Mouse (Mus musculus): ENCODE data around the gene Rcc2.
A peak's percentile ranks its signal among the peaks of the same experiment; 100 is the strongest.

Gene Rcc2

DNA sequence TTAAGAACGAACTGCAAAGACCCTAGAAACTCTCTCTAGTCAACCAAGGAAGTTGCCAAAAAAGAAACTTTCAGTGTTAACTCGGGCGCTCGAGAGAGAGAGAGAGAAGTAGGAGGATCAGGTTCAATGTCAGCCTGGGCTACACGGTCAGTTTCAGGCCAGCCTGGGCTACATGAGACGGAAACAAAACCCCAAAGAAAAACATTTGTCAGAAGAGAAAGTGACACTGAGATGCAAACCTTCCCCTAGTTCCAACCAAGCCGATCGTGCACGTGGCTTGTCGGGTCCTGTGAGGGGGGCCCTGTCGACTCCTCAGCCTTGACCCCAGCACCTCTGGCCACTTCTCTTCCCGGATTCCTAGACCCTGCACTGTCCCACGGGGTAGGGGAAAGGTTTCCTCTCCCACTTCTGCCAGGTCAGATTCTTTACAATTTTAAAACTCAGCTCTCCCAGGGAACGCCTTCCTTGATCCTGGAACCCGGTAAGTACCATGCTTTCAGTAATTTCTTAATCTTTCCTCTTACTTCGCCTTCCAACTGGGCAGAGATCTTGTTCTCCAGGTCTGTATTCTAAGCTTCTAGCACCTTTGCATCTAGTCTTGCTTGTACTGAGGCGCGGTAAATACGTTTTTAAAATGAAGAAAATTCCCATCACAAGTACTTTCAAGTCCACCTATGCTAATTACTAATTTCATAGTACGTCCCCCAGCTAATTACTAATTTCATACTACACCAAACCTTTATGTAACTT, at the start of gene Rcc2:
Rcc2 (plus strand) TSS at position 273 of the 750 bp plus-strand sequence.
- DNase-seq, result no peak

DNA sequence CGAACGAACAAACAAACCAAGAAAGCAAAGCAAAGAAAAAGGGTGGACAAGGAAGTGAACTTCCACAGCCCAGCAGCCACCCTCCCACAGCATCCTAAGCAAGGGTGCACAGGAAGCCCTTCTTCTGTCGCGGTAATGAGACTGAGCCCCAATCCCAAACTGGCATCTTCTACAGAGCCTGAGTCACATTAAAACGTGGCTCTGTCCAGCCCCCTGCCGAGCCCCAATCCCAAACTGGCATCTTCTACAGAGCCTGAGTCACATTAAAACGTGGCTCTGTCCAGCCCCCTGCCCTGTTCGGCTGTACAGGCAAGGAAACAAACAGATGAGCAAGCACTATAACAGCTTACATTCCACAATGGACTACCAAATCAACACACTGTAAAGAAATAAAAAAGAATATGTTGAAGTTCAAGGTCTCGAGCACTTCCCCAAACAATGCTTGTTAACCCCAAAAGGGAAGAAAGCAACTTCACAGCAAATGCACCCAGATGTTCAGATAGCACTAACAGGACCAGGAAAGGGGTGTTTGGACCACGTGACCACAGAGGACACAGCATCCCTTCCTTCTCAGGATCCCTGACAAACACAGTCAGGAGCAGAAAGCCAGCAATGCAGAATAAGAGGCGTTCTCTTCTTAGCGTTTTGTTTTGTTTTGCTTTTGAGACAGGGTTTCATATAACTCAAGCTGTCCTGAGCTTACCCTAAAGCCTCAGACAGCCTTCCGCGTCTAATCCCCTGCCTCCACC, 46.3 kb upstream of the Rcc2 start:
- DNase-seq, result no peak

DNA sequence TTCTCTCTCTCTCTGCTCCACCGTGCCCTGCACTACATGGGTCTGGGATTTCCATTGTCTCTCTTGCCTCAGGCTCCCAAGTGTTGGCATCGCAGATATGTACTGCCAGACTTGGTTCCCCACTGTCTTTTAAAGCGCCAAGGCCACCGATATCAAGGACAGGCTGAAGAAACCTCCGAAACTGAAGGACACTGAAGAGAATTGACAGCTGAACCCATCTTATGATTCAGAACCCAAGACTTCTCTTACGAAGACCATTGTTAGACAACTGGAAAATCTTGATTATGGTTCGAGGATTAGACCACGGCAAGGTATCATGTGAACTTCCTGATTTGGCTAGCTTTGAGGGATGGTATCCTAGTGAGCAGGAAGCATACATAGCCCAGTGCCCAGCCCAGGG, 45.5 kb upstream of the Rcc2 start:
- DNase-seq, result no peak

DNA sequence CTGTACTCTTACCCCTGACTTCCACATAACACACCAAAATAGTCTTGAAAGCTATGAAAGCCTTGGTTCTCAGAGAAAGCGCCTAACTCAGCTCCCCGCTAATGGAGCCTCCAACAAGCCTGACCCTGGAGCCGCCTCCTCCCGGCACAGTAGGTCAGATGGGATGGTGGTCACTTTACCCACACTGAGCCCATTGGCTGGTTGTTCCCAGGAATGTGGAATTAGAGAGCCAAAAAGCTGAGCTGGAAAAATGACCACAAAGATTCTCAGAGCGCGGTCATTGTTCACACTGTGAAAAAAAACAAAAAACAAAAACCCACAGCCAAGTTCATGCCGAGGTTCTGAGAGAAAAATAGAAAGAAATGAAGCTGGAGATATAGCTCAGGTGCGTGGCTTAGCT, 43.8 kb upstream of the Rcc2 start:
- no peak for DNase-seq

DNA sequence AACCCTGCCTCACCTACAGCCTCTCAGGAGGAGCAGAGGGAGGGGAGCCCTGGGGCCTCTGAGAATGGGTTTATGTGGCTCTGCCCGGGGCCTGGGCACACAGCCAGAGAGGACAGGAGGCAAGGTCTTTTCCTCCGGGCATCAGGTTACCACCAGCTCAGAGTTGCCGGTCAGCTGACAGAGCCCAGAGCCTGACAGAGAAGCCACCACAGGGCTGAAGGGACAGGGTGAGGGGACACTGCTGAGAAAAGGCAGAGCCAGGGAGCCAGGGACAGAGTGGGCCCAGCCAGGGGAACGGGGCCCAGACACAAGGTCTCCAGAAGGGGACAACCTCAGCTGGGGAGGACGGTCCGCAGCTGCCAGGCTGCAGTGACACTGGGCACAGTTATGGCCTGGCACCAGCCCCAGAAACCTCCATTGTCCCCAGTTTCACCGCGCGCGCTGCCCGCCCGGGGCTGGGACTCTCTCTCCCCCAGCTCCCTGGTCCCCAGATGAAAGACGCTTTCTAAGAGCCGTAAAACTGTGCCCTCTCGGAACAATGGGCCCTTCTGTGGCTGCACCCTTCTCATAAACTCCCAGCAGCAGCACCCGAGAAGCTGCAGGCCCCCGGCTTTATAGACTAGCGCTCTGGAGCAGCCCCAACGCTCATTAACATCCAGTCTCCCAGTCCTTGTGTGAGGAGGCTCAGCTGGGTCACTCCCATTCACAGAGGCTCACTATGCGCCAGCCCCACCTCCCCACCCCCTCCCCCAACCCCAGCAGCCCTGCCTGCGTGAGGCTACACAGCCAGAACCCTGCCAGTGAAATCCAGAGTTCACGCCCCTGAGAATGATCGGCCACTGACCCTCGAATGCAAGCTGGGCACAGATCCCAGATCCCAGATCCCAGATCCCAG, 42.4 kb upstream of the Rcc2 start:
- DNase-seq, result peak; percentile 55 to 58

DNA sequence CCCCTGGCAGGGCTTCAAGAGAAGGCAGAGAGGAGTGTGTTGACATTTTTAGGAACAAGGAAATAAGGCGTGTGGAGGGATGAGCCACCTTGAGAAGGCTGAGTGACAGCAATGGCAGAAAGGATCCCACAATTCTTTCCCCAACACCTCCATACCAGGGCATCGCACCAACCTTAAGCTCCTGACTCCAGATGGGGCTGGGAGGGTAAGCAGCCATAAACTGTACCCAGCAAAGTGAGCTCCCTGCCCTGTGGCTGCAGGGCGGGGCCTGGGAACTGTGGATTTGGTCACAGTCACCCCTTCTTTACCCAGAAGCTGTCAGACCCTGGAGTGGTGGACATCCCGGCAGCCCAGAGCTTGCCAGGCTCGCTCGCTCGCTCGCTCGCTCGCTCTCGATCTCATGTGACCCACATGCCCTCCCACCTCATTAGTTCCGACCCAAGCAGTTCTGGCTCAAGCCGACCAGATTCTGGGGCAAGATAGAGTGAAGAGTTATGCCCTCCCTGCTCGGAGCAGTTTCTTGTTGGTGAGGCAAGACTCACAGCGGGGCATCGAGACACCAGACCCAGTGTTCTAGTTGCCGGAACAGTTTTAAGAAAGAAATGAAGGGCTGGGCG, 38.8 kb upstream of the Rcc2 start:
- DNase-seq, result no peak

DNA sequence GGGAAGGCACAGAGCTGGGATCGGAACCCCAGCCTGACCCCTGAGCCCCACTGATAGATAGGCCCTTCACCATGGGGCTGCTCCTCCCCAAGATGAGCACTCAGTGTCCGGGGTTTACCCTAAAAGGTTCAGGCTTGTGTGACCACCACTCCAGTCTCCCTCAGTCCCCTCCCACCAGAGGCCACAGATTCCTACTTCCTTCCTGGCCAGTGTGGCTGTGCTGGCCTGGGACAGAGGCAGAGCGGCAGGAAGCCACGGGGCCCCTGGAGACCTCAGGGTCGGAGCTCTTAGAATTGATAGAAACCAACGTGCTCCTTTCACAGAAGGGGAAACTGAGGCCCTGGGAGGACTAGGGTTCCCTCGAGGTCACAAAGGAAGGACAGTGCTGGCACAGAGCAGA, 37.9 kb upstream of the Rcc2 start:
- no peak for DNase-seq

DNA sequence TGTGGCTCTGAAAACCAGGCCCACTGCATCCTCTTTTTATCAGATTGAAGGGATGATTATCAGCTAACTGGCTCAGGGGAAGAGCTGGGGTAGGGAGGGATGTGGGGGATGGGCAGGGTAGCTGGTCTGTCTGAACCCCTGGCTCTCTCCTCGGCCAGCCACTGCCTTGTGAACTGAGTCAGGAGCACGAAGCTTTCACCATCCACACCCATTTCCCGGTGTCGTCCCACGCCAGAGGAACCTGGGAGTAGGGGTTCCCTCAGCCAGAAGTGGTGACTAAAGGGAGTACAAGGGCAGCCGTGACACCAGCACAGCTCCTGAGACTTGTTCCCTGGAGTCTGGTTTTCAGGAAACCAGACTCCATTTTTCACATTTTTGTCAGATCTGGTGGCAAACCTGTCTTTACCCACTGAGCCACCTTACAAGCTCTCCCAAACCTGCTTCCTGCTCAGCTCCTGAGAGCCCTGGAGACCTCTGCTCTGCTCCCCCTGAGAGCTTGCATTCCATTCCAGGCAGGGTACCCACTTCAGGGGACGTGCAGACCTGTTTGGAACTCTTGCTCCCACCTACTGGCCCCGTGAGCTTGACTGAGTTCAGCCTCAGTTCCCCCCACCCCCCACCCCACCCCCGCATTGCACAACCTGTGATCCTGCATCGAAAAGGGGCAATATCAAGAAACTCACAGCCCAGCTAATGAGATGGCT, 37.3 kb upstream of the Rcc2 start:
- DNase-seq, result no peak

DNA sequence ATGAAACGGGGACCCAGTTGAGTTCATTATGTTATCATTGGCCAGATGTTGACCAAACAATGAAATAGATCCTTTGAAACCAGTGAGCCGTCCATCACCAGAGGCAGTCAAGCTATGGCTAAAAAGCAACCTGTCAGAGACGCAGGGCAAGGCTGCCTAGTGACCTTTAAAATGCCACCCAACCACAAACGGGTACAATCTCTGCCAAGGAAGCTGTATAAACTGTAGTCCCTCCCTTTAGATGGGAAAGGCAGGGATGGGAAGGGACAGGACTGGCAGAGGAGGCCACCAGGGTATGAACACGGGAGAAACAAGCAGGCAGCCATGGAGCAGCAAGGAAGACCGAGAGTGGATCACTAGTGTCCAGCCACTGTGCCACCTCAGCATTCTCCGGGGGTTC, 35.3 kb upstream of the Rcc2 start:
- DNase-seq, result no peak

DNA sequence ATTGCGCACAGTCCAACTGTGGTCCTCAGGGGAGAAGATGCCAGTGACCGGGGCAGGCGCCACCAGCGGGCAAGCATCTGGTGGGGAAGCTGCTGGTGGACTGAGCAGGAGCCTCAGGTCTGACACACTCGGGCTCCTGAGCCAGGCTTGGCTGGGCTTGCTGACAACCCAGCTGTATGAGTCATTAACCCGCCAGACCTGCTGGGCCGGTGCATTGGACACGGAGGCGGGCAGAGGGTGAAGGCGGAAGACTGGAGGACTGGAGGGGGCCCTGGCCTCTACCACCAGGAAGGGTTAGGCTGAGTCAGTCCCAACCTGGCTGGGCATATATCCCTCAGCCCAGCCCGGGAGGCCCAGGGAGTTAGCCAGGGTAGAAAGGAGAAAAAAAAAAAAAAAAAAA, 34.6 kb upstream of the Rcc2 start, which contains the start of gene Arhgef10l:
Arhgef10l (minus strand) TSS at position 253 of the 400 bp plus-strand sequence.
- DNase-seq, result peak; percentile 62 to 71

DNA sequence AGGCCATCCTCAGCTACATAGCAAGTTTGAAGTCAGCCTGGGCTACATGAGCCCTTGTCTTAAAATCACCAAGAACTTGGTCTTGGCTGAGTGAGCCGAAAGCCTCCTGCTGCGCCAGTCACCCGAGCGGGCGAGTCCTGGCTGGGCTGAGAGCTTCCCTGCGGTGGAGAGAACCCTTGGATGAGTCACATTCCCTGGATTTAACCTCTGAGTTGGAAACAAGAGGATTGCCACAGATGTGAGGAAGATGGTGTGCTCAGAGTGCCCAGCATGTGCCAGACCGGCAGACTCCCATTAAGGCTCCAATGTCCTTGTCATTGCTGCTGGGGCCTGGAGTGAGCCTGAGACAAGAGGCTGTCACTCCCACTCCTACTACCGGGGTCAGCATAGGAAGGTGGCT, 32.5 kb upstream of the Rcc2 start:
- DNase-seq, result no peak

DNA sequence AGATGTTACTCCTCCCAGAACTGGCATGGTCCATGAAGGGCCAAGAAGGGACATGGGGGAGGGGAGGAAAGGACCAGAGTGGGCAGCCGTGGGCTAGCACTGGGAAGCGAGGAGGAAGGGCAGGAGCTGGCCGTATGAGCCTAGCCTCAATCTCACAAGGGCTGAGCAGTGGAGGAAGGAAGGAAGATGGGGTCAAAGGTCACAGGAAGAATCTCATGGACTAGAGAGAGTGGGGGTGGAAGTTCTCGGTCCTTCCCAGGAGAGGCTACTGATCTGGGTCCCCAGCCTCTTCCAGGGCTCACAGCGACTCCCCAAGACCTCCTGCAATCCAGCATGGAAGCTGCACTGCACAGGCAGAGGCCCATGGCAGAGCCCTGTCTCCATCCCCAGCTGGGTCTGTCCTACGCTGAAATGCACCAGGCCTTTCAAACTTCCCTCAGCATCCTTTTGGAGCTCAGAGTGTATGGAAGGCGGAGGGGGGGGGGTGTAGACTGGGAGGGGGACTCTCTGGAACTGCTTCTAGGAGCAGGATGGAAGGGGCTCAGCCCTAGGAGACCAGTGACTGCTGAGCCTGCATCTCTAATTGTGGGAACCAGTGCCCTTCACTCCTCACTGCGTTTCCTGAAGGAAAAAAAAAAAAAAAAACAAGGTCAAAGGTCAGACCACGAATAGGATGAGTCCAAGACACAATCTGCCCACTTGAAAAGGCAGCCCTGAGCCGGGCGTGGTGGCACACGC, 26.6 kb upstream of the Rcc2 start:
- no peak for DNase-seq

DNA sequence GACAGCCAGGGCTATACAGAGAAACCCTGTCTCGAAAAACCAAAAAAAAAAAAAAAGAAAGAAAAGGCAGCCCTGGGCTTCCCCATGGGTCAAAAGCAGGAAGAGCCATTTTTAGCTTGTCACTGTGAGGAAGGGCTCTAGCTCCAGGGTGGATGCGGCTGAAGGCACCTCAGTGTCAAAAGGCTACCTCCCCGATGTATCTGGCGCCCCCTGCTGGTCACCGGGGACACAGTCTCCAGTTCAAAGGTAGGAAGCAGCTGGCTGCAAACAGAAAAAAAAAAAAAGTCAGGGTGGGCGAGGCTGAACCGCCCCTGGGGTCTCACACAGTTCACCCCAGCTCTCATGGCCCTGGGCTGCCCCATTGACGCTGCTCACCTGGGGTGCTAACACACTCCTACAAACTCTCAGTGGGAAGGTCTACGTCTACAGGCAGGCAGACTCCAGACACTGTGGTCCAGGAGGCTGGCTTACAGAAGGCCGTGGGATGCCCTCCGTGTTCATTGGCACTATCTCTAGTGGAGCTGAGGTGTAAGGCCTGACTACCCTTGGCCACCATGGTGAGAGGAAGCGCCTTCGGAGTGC, 25.9 kb upstream of the Rcc2 start:
- DNase-seq, result peak; percentile 88 to 89

DNA sequence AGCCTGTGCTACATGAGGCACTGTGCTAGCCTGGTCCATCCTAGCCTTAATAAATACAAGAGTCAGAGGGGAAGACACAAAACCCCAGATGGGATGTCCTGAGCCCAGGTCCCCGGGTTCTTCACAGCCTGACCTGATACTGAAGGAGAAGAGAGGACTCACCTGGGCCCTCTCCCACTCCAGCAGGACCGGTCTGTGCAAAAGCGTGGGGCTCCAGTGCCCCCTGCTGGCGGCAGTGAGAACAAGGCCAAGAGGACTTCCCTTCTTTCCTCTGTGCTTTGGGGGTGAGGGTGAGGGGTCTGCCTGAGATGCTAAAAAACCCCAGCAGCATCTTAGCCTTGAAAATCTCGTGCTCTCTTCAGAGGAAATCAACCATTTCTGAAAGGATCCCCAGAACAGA, 21.3 kb upstream of the Rcc2 start:
- DNase-seq, result peak; percentile 33 to 64

DNA sequence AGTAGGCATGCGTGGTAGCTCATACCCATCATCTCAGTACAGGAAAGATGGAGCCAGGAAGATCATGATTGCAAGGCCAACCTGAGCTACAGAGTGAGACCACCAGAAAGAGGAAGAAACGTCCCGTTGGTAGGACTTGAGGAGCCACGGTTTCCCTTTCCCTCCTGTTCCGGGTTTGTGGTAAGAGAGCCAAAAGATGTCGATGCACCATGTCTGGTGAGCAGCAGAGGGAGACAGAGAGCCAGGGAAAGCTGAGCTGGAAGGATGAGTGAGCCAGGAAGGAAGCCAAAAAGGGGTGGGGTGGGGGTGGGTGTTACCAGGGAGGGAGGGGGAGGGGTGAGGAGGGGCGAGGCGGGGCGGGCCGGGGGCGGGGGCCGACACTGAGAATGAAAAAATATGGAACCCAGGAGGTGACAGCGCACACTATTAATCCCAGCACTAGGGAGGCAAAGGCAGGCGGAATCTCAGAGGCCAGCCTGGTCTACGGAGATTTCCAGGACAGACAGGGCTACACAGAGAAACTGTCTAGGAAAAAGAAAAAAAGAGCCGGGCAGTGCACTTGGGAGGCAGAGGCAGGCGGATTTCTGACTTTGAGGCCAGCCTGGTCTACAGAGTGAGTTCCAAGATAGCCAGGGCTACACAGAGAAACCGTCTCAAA, 20.5 kb upstream of the Rcc2 start:
- DNase-seq, result peak; percentile 84 to 86

DNA sequence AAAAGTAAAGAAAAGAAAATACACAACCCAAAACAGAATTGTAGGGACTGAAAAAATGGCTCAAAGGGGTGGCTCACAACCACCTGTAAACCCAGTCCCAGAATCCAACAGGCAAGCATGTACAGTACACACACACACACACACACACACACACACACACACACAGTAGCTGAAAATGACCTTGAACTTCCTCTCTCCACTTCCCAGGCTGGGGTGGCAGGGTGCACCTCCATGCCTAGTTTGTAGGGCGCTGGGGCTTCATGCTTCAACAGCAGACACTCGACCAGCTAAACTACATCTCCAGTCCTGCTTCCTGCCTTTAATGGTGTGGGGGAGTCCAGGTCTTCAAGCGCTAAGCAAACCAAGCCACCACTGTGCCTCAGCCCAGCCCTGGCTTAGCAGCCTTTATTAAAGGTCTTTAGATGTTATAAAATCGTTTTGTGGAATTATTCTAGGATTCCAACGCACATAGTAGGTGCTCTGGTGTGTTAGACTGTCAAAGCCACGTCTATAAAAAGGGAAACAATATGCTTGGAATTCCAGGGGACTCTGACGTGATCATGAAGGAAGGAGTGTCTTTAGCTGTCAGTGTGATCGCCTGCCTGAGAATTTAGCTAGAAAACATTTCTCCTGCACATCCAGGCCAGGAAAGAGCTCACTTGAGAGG, 19.5 kb upstream of the Rcc2 start:
- no peak for DNase-seq

DNA sequence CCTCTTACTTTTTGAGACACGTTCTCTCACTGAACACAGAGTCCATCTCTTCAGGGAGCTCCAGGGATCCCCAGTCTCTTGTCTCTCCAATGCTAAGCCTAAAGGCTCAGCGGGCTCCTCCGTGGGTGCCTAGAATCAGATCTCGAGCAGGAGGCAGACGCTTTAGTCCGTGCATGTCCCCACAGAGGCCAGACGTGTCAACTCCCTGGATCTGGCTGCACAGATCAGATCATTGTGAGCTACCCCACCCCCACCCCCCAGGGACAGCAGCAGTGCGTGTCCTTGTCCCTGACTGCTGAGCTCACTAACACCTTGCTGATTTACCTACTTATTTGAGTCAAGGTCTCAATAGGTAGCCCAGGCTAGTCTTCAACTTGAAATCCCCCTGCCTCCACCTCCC, 16.7 kb upstream of the Rcc2 start:
- no peak for DNase-seq

DNA sequence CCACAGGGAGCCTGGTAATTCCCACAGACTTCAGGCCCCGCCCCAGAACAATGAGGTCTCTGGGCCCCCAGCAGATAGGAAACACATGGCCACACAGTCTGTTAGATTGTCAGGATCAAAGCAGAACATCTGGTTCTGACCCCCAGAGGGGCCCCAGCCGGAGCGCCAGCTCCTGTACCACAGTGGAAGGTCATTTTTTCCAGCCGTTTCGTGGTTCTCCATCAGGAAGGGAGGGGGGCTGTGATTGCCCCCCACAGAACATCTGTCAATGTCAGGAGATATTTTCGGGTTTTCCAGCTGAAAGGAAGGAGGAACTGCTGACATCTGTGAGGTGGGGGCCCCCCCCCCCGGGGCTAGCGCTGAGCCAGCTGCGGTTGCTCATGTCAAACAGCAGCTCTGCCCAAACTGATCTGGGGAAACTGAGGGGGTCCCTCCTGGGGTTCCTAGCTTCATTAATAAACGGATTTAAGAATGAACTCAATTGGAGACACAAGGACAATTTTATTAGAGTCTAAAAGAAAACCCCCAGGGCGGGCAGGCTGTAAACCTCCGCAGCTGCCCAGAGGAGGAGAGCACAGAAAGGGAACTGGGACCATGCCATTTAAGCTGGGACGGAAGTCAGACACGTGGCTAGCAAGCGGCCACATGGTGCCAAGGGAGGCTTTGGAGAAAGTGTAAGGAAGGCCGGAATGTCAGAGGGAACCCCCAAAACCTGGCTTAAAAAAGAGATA, 16.0 kb upstream of the Rcc2 start:
- no peak for DNase-seq

DNA sequence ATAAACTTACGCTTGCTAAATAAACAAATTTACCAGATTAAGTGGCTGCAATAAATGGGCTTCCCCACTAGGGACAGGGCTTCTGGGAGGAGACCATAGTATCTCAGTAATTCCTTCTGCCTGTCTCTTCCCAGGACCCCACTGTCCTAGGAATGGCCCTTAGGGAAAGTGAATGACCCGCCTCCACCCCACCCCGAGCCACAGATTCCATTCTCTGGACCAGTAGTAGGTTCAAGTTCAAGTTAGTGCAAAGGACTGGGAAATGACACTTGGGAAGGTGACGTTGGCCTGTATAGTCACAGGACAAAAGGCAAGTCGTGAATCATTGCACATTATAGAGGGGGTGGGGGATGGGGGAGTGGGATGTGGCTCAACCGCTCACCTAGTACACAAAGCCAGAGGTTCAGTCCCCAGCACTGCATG, 15.4 kb upstream of the Rcc2 start:
- no peak for DNase-seq

All from cerebellum, adult 18-20 months (tissue).